Mouse (Mus musculus) neural tube, embryonic 10.5 days (tissue): ENCODE measurements around the gene Ppp5c.

Experiments
- DNase-seq: peaks from one replicate; pipeline ENCODE4 v3.0.0-alpha.2; 2017; ENCODE audit warnings: low spot score; ENCODE audit errors: extremely low spot score

Gene Ppp5c

DNA sequence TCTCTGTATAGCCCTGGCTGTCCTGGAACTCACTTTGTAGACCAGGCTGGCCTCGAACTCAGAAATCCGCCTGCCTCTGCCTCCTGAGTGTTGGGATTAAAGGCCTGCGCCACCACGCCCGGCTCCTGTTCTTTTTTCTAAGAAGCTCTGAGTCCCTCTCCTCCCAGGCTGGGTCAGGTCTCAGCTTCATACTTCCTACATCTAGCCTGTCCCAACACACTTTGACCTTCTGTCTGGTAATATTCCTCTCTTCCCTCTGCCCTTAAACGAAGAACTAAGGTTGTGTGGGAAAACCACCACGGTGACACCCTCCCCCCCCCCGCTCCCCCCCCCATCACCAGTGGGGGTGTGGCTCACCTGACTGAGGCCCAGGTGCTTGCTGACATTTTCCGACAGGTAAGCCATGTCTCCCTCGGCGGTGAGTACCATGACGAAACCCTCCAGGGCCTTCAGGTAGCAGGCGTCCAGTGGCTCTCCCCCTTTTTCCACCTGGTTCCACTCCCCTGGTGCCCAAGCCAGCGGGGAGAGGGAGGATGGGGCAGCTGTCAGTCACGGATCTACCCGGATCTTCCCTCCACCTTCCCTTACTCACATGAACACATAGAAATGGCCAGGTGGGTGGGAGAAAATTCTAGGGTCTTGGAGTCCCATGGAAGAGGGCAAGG, 26.7 kb upstream of the Ppp5c start:
- DNase-seq: no peak

GRCm38 (mm10) chr7:17050933-17051594, 23.3 kb upstream of the Ppp5c start:
- DNase-seq: peak; percentile 75

DNA sequence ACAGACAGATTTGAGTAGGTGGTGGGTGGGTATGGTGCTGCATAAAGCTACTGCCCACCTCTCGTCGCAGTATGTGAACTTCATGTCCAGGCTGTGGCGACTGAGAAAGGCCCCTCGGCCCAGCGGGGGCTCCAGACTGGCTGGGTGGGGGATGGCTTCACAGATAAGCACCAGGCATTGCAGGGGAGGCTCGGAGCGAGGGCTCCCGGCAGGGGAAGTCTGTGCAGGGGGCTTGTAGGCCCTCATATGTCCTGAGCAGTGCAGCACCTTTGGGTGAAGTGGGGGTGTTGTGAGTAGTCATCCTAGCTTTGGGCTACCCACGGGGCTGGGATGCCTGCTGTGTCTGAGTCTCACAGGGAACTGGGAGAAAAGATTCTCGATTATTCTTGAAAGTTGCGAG, 22.8 kb upstream of the Ppp5c start:
- DNase-seq: no peak

DNA sequence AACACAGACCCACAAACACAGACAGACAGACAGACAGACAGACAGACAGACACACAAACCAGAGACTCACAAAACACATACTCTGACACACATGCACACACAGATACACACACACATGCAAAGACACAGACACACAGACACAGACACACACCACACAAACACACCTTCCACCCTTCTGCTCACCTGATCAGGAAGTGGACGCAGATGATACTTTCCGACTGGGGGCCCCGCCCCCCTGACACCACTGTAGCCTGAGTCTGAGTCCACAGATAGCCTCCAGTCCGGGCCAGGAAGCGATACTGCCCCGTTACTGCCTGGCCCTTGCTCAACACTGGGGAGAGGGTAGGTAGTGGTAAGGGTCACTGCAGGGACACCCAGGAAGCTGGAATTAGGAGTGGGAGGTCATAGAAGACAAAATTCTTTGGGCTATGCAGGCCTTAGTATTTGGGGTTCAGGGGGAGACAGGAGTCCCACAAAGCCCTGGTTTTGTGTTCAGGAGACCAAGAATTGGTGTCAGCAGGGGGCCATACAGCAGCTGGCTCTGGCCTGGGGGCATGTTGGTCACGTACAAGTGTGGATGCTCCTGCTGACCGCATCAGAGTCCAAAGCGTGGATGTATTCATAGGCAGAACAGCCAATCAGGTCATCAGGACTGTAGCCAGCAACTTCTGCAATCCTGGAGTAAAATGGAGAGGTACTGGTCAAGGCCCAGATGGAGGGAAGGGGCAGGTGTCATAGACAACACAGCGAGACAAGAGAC, 20.9 kb upstream of the Ppp5c start:
- no peak for DNase-seq

GRCm38 (mm10) chr7:17047041-17047682, 19.4 kb upstream of the Ppp5c start:
- DNase-seq: no peak

DNA sequence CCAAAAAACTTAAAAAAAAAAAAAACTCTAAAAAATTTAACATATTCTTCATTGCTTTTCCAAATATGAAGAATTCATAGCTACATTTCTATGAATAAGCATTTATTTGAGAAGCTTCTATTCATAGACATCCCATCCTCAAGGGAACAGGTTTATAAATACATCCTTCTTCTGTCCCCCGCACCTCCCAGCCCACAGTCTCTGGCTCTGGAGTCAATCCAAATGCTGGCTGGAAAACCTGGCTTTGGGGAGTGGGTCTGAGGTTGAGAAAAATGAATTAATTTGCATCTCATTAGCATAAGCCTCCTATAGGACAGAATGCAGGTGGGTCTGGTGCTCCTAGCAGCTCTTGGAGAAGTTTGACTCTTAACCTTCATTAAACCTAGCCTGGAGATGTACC, 18.0 kb upstream of the Ppp5c start:
- no peak for DNase-seq

GRCm38 (mm10) chr7:17039373-17039772, 11.6 kb upstream of the Ppp5c start:
- DNase-seq: no peak

- DNase-seq: no peak
These were observed 10.4 kb upstream of the Ppp5c start for GRCm38 (mm10) chr7:17038018-17038695.

DNA sequence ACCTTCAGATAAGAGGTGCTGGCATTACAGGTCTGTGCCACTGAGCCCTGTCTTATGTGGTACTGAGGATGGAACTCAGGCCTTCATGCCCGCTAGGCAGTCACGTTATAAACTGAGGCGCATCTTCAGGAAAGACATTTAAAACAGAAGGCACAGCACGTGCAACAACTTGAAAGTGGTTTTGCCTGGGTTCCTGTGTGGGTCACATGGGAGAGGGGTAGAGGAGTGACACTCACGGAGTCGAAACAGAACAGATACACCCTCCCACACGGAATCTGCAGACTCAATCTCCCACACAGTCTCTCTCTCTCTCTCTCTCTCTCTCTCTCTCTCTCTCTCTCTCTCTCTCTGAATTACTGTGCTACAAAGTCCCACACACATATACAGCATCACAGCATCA, 2.5 kb upstream of the Ppp5c start:
- no peak for DNase-seq

DNA sequence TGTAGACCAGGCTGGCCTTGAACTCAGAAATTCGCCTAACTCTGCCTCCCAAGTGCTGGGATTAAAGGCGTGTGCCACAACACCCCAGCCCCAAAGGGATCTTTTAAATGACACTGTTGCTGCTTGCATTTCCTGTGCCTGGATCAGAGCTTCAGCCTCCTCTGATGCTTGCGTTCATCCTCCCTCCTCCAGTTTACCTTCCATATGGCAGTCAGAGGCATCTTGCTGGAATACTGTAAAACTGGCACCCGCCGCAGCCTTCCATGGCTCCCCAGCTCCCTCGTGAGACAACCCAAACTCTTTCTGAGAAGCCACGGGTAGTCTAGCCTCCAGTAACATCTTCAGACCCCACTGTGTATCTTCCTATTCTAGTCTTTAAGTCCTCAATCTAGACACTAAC, 1.2 kb upstream of the Ppp5c start:
- DNase-seq: no peak

DNA sequence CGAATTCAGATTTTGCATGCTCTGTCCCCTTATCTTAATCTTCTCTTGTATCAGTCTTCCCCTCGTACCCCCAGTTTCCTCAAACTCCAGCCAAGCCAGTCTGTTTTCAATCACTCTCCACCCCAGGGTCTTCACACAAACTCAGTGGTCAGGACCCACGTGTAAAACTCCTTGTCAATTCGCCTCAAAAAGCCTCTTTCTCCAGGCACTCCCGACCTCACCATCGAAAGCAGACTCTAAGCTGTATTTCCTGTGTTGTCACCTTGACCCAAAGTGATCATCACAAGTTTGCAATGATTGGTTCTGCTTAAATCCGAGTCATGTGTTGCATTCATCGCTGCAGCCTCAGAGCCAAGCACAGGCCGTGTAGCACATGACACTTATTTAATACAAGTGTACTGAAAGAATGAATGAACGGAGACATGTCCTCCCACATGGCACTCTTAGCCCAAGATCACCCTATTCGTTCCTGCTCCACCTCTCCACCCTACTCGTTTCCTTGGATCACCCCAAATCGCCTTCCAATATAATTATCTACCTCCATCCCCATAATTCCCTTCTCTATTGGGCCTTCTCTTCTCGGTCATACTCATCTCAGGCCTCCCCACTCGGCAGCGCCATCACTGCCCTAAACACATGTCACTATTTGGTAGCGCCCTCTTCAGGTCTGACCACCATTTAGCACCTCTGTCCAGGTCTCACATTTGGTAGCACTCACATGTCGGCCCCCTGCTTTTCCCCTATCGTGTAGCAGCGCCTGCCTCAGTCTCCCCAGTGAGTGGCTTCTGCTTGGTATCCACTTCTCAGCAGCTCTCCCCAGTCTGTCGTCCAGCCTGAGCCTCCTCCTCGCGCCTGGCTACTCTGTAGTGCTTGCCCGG, 775 bp downstream of the Ppp5c start:
- no peak for DNase-seq

DNA sequence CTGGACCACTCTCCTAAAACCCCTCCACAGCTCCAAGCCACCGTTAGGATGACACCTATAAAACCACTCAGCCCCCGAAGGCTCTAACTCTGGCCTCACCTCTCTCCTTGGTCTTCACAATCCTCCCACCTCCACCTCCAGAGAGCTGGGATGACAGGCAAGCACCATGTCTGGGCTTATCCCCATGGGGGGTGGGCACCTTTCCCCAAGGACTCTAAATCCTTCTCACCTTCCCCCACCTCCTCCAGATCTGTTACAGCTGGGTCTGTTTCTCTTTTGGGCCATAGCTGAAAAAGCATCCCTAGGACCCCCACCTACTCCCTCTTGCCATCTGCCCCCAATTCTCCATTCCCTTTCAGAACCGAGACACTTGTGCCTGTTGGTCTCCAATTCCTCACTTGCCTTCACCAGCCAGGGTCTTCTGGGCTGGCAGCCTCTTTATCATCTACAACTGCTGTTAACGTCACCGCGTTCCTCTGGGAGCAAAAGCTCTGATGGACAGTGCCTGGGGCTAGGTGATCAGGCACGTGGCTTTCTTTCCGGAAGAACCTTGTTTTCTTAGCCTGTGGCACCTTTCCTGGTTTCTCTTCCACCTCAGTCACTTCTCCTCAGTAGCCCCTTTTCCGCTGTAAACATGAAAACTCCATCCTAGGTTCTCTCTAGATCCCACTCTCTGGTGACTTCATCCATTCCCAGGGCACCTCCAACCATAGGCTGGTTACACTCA, 1.7 kb downstream of the Ppp5c start:
- DNase-seq: no peak

DNA sequence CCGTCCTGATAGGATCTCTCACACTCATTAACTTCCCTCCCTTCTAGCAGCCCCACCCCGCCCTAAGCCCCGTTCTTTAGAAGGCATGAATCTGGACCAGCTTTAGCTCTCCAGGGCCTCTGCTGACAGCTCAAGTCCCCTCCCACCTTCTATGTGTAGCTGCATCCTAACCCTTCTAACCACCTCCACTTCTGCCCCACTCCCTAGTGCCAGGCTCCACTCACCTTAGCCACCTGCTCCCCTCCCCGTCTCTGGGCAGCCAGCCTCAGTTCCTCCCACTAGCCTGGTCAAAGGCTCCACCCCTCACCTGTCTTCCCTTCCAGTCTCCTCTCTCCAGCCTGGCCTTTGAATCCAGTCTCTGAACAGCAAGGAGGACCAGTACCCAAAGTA, 2.2 kb downstream of the Ppp5c start:
- DNase-seq: no peak

- DNase-seq: no peak
These were observed 2.8 kb downstream of the Ppp5c start for GRCm38 (mm10) chr7:17024814-17025504.

DNA sequence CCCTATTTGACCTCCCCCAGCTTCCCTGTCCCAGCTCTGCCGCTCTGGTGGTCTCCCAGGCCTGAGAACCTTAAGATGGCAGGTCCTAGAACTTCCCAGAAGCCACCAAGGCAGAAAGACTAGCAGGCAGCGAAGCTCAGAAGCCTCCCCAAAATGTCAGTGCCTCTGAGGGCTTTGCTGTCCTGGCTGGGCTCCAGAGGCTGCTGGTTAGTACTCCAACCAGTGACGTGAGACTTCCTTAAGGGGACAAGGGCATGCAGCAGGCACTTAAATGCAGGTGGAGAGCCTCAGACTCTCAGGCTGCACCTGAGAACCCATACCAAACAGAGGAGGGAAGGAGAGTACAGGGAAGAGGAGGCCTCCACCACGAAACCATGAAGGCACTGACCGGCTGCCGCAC, 3.6 kb downstream of the Ppp5c start:
- no peak for DNase-seq

GRCm38 (mm10) chr7:17023701-17024100, 4.0 kb downstream of the Ppp5c start:
- DNase-seq: no peak

- DNase-seq: no peak
These were observed 5.5 kb downstream of the Ppp5c start for GRCm38 (mm10) chr7:17022176-17022575.

DNA sequence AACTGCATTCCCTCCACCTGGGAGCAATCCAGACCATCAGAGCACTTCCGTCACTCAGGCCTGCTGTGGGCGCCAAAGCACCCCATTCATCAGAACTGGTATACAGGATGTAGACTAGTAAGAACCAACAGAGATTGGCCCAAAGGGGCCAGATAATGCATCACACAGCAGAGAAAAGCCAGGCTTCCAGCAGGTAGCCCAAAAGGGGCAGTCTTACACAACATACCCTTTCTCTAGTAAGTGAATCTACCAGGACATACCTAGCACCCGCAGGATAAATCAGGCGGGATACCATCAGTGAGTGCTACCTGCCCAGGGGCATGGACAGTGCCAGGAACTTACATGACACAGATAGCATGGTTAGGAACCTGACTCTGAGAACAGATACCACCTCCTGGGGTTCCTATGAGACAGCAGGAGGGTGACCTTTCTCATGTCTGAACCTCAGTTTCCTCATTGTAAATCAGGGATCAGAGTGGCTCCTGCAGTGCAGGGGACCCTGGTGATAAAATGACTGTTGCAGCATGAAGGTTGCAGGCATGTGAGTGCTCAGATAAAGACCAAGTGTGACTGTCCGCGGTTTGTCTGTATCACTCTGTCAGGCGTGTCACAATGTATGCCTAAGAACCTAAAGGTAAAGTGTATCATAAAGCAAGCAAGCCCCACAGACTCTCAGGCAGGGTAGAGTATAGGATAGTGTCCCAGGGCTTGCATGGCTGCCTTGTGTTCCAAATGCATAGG, 8.1 kb downstream of the Ppp5c start:
- no peak for DNase-seq

GRCm38 (mm10) chr7:17017921-17018320, 9.8 kb downstream of the Ppp5c start:
- no peak for DNase-seq
